Mouse (Mus musculus): ENCODE measurements around the gene Izumo4.

The Izumo4 gene

GRCm38 (mm10) chr10:80669018-80669417 is 33.0 kb upstream of the Izumo4 start:
- DNase-seq (ENCODE audit: inconsistent age in 2 of 2, low spot score in 1 of 2) = no peak

GRCm38 (mm10) chr10:80669737-80670485 is 32.1 kb upstream of the Izumo4 start:
- peak; percentile 65 to 82 for DNase-seq (ENCODE audit: inconsistent age in 2 of 2, low spot score in 1 of 2)

- DNase-seq (ENCODE audit: inconsistent age in 2 of 2, low spot score in 1 of 2) = no peak
Measured at GRCm38 (mm10) chr10:80670531-80670930, 31.5 kb upstream of the Izumo4 start.

DNA sequence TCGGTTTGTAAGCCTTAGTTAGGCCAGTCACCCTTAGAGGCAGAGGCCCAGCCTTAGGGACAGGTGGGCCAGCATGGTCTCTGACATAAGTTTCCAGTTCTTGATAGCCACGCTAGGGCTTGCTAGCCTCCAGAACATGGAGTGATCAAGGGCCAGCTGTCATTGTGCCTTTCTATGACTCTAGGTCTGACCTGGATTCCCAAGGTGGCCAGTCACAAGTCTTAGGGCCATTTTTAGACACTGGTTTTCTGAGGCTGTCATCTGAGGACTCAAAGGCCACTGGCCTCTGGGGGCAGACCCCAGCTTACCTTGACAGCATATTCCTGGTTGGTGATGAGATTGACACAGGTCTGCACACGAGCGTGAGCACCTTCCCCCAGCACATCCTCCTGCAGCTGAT is 30.7 kb upstream of the Izumo4 start:
- DNase-seq (ENCODE audit: inconsistent age in 2 of 2, low spot score in 1 of 2) = no peak

DNA sequence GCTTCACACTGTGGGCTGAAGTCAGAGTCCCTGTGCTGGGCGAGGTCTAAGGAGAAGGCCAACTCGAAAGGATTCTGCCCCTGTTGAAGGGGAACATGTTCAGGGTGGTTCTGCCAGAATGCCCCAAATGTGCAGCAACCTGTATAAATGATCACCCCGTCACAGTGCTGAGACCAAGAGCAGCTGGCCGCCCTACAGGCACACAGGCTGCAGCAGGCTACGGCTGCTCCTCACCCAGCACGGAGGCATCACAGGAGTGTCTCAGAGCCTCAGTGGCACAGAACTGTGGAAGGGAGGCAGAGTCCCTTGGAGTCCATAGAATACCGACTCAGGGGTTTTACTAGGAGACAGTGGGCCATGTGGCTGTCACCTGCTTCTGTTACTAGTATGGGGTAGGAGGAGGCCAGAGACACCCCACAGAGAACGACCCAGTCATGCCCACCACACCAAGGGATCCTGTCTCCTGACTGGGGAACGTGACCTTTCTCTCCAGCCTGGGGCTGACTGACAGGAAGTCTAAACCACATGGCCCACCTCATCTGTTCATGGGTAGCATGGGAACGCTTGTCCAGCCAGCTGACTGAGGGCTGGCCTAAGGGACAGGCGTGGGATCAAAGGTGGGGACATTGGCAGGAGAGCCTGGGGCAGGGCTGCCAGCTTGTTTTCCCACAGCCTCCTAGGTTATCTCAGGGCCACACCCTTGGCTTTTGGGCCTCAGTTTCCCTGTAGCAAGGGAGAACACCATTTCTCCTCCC is 29.9 kb upstream of the Izumo4 start:
- no peak for DNase-seq (ENCODE audit: inconsistent age in 2 of 2, low spot score in 1 of 2)

- peak in 1 of 2 experiments; percentile 56 for DNase-seq (ENCODE audit: inconsistent age in 2 of 2, low spot score in 1 of 2)
Measured at GRCm38 (mm10) chr10:80673690-80674089, 28.3 kb upstream of the Izumo4 start.

- peak in 1 of 2 experiments; percentile 82 for DNase-seq (ENCODE audit: inconsistent age in 2 of 2, low spot score in 1 of 2)
Measured at GRCm38 (mm10) chr10:80674161-80674711, 27.7 kb upstream of the Izumo4 start.

- peak in 1 of 2 experiments; percentile 79 for DNase-seq (ENCODE audit: inconsistent age in 2 of 2, low spot score in 1 of 2)
Measured at GRCm38 (mm10) chr10:80674851-80675404, 27.1 kb upstream of the Izumo4 start.

DNA sequence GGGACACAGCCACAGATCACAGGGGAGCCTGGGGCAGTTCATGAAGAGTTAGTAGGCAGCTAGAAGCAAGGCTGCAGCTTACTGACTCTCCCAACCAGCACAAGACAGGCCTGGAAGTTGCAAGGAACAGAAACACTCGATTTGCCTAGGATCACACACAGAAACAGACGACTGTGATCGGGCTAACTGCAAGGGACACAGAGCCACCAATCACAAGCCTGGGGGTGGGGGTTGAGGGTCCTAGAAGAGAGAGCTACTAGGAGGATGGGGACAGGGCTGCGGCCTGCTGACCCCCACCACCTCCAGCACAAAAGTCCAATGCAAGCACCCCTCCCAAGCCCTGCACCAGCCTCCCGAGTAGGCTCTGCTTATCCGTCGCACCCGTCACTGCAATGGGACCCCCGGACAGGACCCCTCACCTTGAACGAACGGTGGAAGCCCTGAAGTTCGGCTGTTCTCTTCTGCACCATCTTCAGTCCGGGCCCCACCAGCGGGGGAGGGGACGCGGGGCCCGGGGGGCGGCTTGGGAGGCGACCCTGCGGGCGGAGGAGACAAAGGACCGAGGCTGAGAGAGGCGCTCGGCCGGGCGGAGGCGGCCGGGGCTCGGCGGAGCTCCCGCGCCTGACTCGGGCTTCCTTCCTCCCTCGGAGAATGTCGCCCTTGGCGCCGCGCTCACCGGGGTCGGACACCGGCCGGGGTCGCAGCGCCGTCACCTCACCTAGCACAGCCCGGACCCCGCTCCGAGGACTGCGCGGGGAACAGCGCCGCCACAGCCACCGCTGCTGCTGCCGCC is 26.4 kb upstream of the Izumo4 start:
- peak in 1 of 2 experiments; percentile 61 for DNase-seq (ENCODE audit: inconsistent age in 2 of 2, low spot score in 1 of 2)

DNA sequence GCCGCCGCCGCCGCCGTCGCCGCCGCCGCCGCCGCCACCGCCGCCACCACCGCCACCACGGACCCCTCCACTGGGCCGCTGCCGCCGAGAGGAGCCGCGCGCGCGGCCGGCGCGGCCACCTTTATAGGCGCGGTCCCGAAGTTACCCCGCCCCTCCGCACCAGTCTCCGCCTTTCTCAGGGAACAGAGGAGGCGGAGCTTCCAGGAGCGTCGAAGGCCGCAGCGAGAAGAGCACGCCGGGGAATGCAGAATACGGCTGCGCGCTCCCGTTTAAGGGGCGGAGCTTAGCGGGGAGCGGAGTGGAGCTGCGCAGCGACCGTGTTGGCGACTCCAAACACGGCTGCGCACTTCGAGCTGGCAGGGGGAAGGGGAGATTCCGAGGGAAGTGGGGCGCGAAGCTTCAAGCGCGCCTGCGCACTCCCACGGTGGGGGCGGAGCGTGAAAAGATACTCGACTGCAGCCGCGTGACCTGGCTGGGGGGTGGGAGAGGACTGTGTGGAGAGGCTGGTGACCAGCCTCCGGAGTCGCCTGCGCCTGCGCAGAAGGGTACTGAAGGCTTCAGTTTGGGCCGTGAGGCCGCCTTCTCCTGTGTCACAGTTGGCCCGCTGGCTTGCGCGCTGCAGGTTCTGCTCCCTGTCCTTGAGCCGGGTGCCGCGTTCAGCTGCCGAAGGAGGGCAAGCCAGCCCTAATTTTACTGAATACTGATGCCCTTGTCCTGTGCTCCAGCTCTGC is 25.6 kb upstream of the Izumo4 start:
- DNase-seq (ENCODE audit: inconsistent age in 2 of 2, low spot score in 1 of 2) = peak; percentile 100

DNA sequence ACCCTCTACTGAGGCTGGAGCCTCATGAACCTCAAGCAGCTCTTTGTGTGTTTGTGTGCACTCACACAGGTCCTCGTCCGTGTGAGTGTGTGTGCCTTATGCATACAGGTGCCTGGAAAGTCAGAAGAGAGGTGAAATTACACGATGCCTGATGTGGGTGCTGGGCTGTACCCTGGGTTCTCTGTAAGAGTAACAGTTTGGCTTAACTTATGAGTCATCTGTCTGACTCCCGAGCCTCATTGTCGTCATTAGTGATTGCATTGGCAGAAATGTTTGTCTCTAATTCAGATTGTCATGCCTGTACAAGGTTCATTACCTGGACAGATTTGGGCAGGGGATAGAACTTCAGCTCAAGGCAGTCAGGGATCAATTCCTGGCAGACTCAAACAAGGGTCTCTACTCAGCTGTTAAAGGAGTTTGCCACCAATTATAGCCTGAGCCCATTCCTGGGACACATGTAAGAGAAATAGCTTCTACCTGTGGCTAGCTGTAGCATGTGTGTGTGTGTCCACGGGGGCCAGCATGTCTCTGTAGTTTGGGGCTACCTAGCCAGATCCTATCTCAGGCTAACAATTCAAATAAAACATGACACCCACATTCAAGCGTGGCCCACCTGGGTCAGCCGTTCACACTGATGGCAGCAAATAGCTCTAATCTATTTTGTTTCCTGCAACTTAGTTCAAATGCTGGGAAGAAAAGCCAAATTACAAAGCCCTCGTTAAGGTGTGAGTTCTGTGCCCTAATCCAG is 24.7 kb upstream of the Izumo4 start:
- peak; percentile 75 to 88 for DNase-seq (ENCODE audit: inconsistent age in 2 of 2, low spot score in 1 of 2)

- DNase-seq (ENCODE audit: inconsistent age in 2 of 2, low spot score in 1 of 2) = peak; percentile 94 to 97
Measured at GRCm38 (mm10) chr10:80677942-80678436, 24.0 kb upstream of the Izumo4 start, which contains the start of gene Mknk2. Mknk2 (minus strand) TSS chr10:80678112.

DNA sequence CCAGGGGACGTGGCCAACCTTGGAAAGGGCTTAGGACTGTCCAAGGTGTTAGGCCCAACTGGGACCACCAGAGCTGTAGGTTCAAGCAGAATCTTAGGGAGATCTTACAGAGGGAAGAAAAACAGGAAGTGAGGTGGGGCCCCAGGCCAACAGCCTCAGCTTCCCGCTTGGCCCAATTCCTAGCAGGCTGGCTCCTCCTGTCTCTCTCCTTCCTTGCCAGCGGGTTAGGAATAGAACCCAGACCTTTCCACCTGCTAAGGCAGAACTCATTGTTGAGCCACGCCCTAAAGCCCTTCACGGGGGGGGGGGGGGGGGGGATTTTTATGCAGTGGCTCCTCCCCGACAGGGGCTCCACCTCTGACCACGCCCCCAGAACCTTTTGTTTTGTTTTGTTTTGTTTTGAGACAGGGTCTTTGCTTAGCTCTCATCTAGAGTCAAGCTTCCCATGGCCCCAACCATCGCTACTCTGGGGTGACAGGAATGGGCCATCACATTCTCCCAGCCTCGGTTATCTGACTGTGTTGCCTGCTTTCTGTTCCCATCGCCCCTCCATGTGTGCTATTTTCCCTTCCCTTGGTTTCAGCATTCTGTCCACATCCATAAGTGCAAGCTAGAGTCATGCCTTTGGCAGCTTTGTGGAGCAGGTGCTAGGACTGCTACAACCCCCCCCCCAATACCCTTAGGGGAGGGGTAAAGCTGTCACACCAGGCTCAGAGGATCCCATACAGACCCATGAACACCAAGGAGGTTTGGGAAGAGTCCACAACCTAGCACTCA is 23.2 kb upstream of the Izumo4 start:
- DNase-seq (ENCODE audit: inconsistent age in 2 of 2, low spot score in 1 of 2) = peak in 1 of 2 experiments; percentile 57

DNA sequence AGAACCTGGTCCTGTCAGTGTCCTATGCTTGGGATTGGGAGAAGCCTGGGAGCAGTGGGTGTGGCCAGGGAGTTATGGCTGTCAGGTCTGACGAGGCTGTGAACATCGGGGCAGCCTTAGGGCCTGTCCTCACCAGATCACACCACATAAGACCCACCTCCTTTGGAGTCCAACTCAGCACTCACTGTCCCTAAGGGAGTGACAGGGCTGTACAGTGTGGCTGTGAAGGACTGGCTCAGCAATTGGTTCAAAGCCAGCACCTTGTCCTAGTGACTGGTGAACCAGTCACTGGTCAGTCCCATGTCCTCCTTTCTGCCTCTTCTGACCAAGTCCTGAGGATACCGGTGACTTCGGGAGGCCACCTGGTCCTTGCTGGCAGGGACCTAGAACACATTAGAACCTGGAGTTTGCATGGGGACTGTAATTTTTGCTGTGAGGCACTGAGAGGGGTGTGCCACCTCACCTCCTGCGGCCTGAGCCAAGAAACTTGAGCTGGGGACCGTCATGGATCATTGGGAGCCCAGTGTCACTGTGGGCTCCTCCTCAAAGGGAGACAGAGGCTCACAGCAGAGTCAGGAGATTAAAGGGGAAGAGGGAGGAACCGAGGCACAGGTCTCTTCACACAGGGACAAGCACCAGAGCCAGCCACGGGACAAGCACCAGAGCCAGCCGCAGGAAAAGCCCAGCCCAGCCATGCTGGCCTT is 22.3 kb upstream of the Izumo4 start:
- DNase-seq (ENCODE audit: inconsistent age in 2 of 2, low spot score in 1 of 2) = peak; percentile 74 to 76

- DNase-seq (ENCODE audit: inconsistent age in 2 of 2, low spot score in 1 of 2) = no peak
Measured at GRCm38 (mm10) chr10:80680260-80680696, 21.7 kb upstream of the Izumo4 start.

- no peak for DNase-seq (ENCODE audit: inconsistent age in 2 of 2, low spot score in 1 of 2)
Measured at GRCm38 (mm10) chr10:80682003-80682402, 20.0 kb upstream of the Izumo4 start.

GRCm38 (mm10) chr10:80683647-80684046 is 18.3 kb upstream of the Izumo4 start:
- DNase-seq (ENCODE audit: inconsistent age in 2 of 2, low spot score in 1 of 2) = peak; percentile 53 to 73

DNA sequence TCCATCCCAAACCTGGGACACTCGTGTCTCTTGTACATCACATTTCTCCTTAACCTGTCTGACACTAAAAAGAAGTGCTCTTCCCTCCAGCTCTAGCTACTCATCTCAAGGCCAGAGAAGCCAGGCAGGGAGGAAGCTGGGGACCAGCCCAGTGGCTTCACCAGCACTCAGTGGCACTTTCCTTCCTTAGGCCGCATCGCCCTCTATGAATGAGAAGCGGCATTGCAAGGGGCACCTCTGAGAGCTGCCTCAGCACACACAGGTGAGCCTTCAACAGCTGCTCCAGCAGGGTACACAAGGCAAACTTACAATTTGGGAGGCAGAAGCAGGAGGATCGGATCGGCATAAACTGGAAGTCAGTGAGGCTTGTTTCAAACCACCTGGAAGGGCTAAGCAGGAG is 17.8 kb upstream of the Izumo4 start:
- DNase-seq (ENCODE audit: inconsistent age in 2 of 2, low spot score in 1 of 2) = peak; percentile 81 to 92

Data from adrenal gland, adult (tissue).